8 mouse cellular contexts compared by ENCODE assay signal in the genomic region with DNA sequence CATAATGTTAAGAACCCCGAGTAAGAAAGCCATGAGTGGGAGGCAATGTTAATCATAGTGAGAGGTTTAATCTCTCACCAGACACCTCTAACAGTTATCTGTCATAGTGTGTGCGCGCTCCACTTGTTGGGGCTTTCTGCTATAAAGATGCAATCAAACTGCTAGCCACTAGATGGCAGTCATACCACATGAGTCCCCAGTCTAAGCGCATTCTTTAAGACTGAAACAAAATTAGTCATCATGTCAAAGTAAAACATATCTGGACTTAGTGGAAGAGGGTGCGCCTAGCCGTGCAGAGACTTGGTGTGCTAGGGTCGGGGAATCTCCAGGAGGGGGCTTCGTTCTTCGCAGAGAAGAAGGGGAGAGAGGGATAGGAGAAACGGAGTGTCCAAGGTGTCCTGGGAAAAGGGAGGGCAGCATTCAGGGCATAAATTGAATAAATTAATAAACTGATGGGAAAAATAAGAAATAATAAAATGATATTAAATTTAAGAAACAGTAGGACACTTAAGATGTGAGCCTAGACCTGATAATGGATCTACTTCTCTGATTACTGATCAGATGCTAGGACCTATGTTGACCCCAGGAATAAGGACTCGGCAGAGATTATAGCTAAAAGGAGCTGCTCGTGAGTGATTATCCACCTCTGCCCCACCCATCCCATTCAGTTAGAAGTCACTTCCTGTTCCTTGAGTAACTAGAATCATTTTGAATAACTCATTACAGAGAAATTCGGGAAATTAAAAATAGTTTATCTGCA. TPM values are rescaled to one million over a fixed set of nuclear protein-coding genes. Genes with fewer than 3 reads are reported as not detected.
DNase-seq lines count a peak whose midpoint lies in the region; ATAC-seq and TF ChIP-seq lines count a peak whose summit lies in the region.

No protein-coding gene starts in this region.

- WGBS in heart, embryonic 13.5 days, result 23% methylated on average over 13 of the region's 13 CpGs
- 29% methylated on average over 13 of the region's 13 CpGs for WGBS in liver, postnatal 0 days (ENCODE audit: insufficient replicate concordance)
- 37% methylated on average over 13 of the region's 13 CpGs for WGBS in neural tube, embryonic 15.5 days

- H3K4me3 ChIP-seq in heart, embryonic 13.5 days, result no peak overlapping the region
- no peak overlapping the region for H3K4me3 ChIP-seq in liver, postnatal 0 days (ENCODE audit: low read depth, low read length)
- H3K4me3 ChIP-seq in neural tube, embryonic 15.5 days (replicated peaks), result peak overlapping the region; percentile 17; the same call in 1 of the 2 replicates

- no peak overlapping the region for H3K27ac ChIP-seq in heart, embryonic 13.5 days (replicated peaks)
- H3K27ac ChIP-seq in liver, postnatal 0 days (ENCODE audit: low read depth), result no peak overlapping the region
- no peak overlapping the region for H3K27ac ChIP-seq in neural tube, embryonic 15.5 days (replicated peaks)

- H3K9me3 ChIP-seq in heart, embryonic 13.5 days, result no peaks in the 10 kb centered on the region
- no peaks in the 10 kb centered on the region for H3K9me3 ChIP-seq in liver, postnatal 0 days (ENCODE audit: low read length)
- no peaks in the 10 kb centered on the region for H3K9me3 ChIP-seq in neural tube, embryonic 15.5 days (replicated peaks)

- no peak for TF ChIP-seq EP300 in liver, postnatal 0 days (IDR thresholded peaks at IDR 0.05; ENCODE audit: low read depth)

- H3K4me2 ChIP-seq in heart, embryonic 13.5 days, result peak overlapping the region; percentile 41; the same call in 1 of the 2 replicates
- H3K4me2 ChIP-seq in liver, postnatal 0 days (ENCODE audit: low read depth, low read length), result no peak overlapping the region
- peak overlapping the region; percentile 50 for H3K4me2 ChIP-seq in neural tube, embryonic 15.5 days

- TF ChIP-seq CTCF in liver, postnatal 0 days (IDR thresholded peaks at IDR 0.05; ENCODE audit: low read depth), result peak; percentile 86

- H3K36me3 ChIP-seq in heart, embryonic 13.5 days, result no peaks in the 10 kb centered on the region
- H3K36me3 ChIP-seq in liver, postnatal 0 days (replicated peaks; ENCODE audit: insufficient read depth, low read length), result no peaks in the 10 kb centered on the region
- no peaks in the 10 kb centered on the region for H3K36me3 ChIP-seq in neural tube, embryonic 15.5 days

- peak; percentile 52 to 67 for DNase-seq in CD8-positive naive resting alpha-beta T cell, adult 2 months (ENCODE audit: low read depth in 2 of 2, low spot score in 2 of 2)
- peak; percentile 27 for DNase-seq in adrenal gland, adult 18-20 months (ENCODE audit: low spot score in 2 of 2)
- DNase-seq in embryo, embryonic 11 days, result peak; percentile 67
- peak; percentile 25 to 52 for DNase-seq in kidney, postnatal 36 days
- DNase-seq in liver, postnatal 0 days, result peak; percentile 32
- DNase-seq in thymus, postnatal 25 days, result peak; percentile 74

- H3K9ac ChIP-seq in heart, embryonic 13.5 days, result 0 out of 2 replicates have a peak overlapping the region, but pooled peaks have one; percentile 14
- no peak overlapping the region for H3K9ac ChIP-seq in liver, postnatal 0 days (replicated peaks)
- H3K9ac ChIP-seq in neural tube, embryonic 15.5 days (replicated peaks), result no peak overlapping the region

- no peaks in the 10 kb centered on the region for H3K27me3 ChIP-seq in heart, embryonic 13.5 days (replicated peaks)
- H3K27me3 ChIP-seq in liver, postnatal 0 days (ENCODE audit: insufficient read depth, low read length), result no peaks in the 10 kb centered on the region
- H3K27me3 ChIP-seq in neural tube, embryonic 15.5 days (replicated peaks), result no peaks in the 10 kb centered on the region

- no peak for ATAC-seq in heart, embryonic 13.5 days (ENCODE audit: extremely low read depth, insufficient number of reproducible peaks, low FRiP score, low TSS enrichment)
- peak; percentile 29; the same call in 1 of the 2 replicates for ATAC-seq in liver, postnatal 0 days
- peak; percentile 86 for ATAC-seq in neural tube, embryonic 15.5 days (ENCODE audit: low FRiP score)

- no peaks in the 10 kb centered on the region for H3K4me1 ChIP-seq in heart, embryonic 13.5 days
- no peaks in the 10 kb centered on the region for H3K4me1 ChIP-seq in liver, postnatal 0 days (ENCODE audit: insufficient read depth)
- H3K4me1 ChIP-seq in neural tube, embryonic 15.5 days, result no peaks in the 10 kb centered on the region

RNA-seq across cellular contexts. Expression of a gene that starts 42.4 kb away (rescaled TPM):
- under 1 TPM in 1 of 2 experiments, not detected in 1; 0.10 TPM for total RNA-seq in adrenal gland, adult 18-20 months (2021)
- polyA plus RNA-seq in heart, embryonic 13.5 days (2015; fragmentation: Nextera tagmentation; extraction: Ambion mirVana), result 0.04 TPM in 1 of 2 replicates, not detected in the other
- polyA plus RNA-seq in liver, postnatal 0 days (2015; fragmentation: Nextera tagmentation; extraction: Ambion mirVana), result 0.02 TPM in 1 of 2 replicates, not detected in the other
- polyA plus RNA-seq in neural tube, embryonic 15.5 days (2015; fragmentation: Nextera tagmentation; extraction: Ambion mirVana), result 4.1 and 4.2 TPM in 2 replicates
